Mouse (Mus musculus) cerebellum, adult 2 months (tissue): ENCODE measurements at regions not wholly inside any gene's neighbourhood (a gene's known extent, or its start where the extent isn't known, plus 50 kb on each side); places are given as distances from the start of the nearest gene placed in this dataset.

ENCODE experiments used
- DNase-seq, 2 experiments: peaks; one replicate each; pipeline ENCODE4 v3.0.0; 2021
- H3K27ac ChIP-seq: fragments of 200-500 bp; 2 replicates; pipeline ENCODE4 v1.5.1; 2012; ENCODE audit warnings: low read length, control low read depth, inconsistent platforms; ENCODE audit not compliant: insufficient read depth
- H3K27me3 ChIP-seq: fragments of 200-500 bp; 2 replicates; pipeline ENCODE4 v1.6.1; 2012; ENCODE audit warnings: inconsistent platforms, mild to moderate bottlenecking, low read length, moderate library complexity; ENCODE audit not compliant: control insufficient read depth, insufficient read depth
- H3K4me1 ChIP-seq: fragments of 200-500 bp; 2 replicates; pipeline ENCODE4 v1.6.1; 2011; ENCODE audit warnings: low read length; ENCODE audit not compliant: control insufficient read depth, insufficient read depth
- H3K4me3 ChIP-seq: fragments of 200-500 bp; replicated peaks from 2 replicates; pipeline ENCODE3; 2011; ENCODE audit warnings: mild to moderate bottlenecking, low read depth, low read length, control low read depth; ENCODE audit not compliant: insufficient read depth
- CTCF ChIP-seq: fragments of 200-500 bp; IDR thresholded peaks from 2 replicates; pipeline ENCODE4 v1.5.1; 2011; ENCODE audit warnings: low read depth, mild to moderate bottlenecking, control low read depth, low read length, moderate library complexity, borderline replicate concordance; ENCODE audit not compliant: insufficient read depth
- POLR2A ChIP-seq: fragments of 200-500 bp; IDR thresholded peaks from 2 replicates; pipeline ENCODE4 v1.6.1; 2011; ENCODE audit warnings: low read length, control low read depth, borderline replicate concordance; ENCODE audit not compliant: insufficient read depth
- whole genome bisulfite sequencing: fragments of 180-500 bp; shearing (Covaris S2); methylation state at CpG from one replicate; pipeline ENCODE4 v1.1.7; 2018; 5-methylcytosine and 5-hydroxymethylcytosine counted together

DNA sequence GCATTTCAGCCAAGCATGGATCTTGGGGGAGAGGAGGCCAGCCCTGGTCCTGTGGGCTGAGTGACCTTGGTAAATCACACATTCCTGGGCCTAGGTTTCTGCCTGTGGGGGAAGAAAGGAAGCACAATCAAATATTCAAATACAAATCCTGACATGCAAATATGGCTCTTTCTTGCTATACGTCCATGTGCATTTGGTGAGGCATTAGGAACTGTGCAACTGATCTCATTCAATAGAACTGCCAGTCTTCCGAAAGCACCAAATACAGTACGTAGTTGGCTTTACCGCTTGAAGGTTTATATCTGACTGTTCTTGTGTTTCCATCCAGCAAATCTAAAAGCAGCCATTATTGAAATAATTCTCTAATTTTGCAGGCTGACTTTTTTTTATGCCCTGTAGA lies 278.9 kb downstream of the Sox11 start:
- TF ChIP-seq CTCF (no peak), POLR2A (no peak)
- no peak for DNase-seq
- 97% methylated on average over 4 of the region's 4 CpGs for WGBS
- Histone ChIP-seq H3K27me3 (no peaks in the 10 kb centered on the region; the same call in 1 of the 2 replicates), H3K4me3 (no peak overlapping the region), H3K27ac (no peak overlapping the region), H3K4me1 (no peaks in the 10 kb centered on the region)

DNA sequence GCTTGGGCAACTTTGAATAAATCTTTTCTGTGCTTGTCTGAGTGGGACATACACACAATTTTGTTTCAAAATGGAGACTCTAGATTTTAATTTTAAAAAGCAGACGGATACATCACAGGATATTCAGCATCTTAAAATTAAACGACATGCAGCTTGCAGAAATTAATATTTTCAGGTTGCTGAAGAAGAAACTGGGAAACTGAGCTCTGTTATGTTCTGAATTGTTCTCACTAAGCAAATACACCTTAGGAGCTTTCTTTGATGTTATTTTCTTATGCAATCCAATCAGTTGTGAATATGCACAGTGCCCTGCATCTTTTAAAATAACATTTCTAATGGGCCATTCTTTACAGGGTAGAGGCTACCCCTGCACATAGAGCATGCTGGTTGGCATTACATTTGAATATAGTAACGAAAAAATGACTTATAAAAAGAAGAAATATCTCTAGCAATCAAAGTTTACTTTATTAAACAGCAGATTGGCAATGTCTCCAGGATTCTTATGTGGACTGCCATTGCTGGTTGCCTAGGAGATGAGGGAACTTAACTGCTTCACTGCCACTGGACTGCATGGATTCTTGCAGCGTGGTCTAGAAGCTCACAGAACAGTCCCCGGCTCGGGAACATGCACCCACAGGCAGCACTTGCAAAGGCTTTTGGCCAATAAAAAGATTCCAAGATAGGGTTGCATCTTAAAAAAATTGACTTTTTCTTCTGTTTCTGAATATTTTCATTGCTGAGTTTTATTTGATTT lies 279.7 kb downstream of the Sox11 start:
- H3K27me3 ChIP-seq = no peaks in the 10 kb centered on the region; the same call in 1 of the 2 replicates
- H3K4me1 ChIP-seq = no peaks in the 10 kb centered on the region
- TF ChIP-seq CTCF = no peak
- no peak for TF ChIP-seq POLR2A
- no peak overlapping the region for H3K27ac ChIP-seq
- 77% methylated on average over 6 of the region's 6 CpGs for WGBS
- no peak for DNase-seq
- H3K4me3 ChIP-seq = no peak overlapping the region

DNA sequence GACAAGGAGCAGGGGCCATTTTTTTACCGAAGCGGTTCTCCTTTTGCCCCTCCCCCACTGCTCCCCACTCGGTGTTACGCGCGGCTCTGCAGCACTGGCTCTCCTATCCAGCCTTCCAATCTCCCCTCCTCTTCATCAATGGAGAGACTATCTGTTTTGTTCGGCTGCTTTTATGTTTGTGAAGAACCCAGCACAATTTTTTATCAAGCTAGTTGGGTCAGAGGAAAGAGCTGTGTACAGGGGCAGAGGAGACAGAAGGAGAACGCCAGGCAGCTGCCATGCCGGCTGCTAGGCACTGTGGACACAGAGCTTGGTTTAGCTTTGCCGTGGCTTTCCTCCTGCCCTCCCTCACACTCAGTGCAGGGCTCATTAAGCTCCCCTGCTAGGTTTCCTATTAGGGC lies 280.3 kb downstream of the Sox11 start:
- DNase-seq = peak; percentile 27 to 35
- peak overlapping the region; percentile 49 for H3K4me3 ChIP-seq
- no peaks in the 10 kb centered on the region for H3K4me1 ChIP-seq
- H3K27ac ChIP-seq = no peak overlapping the region
- TF ChIP-seq POLR2A (no peak), CTCF (no peak)
- H3K27me3 ChIP-seq = no peaks in the 10 kb centered on the region; the same call in 1 of the 2 replicates
- 3% methylated on average over 10 of the region's 10 CpGs for WGBS

DNA sequence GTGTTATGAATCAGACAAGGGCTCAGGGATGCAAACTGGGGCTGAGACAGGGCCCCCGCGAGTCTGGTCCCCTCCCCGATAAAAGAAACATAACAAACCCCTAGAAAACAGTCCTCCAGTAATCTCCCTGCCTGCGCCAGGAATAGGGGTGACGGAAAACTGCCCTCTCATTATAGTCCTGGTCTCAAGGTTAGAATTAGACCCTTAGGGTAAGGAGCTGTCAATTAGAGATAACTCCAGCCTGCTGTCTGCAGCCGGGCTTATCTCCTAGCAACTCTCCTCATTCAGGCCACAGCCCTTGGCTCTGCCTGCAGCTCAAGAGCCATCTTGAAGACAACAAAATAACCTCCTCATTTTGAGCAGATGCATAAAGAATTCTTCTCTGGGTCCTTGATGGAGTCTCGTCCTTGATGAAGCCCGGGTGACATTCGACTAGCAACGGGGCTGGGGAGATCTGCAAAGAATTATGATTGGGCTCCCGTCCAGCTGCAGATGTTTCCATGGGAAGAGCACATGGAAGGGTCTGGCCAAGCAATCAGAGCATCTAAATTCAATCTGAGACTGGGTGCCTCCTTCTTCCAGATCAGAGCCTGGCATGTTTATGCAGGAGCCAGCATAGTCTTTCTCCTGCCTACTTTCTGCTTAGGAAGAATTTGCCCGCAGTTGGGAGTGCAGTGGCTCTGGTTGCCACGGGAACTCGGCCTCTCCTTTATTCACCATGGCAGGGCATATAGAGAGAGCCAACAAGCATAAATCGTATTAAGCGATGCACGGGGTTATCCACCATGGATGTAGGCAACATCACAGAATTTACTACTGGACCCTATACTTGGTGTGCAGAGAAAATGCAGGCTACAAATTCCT lies 281.2 kb downstream of the Sox11 start:
- H3K27me3 ChIP-seq = no peaks in the 10 kb centered on the region; the same call in 1 of the 2 replicates
- DNase-seq = no peak
- 49% methylated on average over 17 of the region's 17 CpGs for WGBS
- no peak overlapping the region for H3K27ac ChIP-seq
- H3K4me1 ChIP-seq = no peaks in the 10 kb centered on the region
- no peak overlapping the region for H3K4me3 ChIP-seq
- TF ChIP-seq POLR2A (no peak), CTCF (no peak)

DNA sequence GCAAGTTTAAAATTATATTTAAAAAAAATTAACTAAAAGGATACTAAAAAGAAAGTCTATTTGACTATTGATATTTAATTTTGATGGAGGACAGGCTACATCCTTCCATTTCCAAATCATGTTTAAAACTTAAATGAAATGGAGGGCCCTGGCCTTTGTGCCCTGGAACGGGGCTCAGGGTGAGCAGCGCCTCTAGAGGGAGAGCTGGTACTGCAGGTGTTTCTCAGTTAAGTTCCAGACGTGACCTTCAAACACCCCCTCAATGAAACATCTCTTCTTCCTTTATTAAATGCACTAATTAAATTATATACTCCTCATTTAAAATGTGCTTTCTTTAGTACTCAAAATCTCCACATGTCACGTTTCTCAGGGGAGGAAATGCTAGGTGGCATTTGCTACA lies 282.5 kb downstream of the Sox11 start:
- DNase-seq = peak in 1 of 2 experiments; percentile 18
- no peaks in the 10 kb centered on the region for H3K27me3 ChIP-seq
- H3K4me1 ChIP-seq = no peaks in the 10 kb centered on the region
- no peak overlapping the region for H3K27ac ChIP-seq
- no peak overlapping the region for H3K4me3 ChIP-seq
- WGBS = 46% methylated on average over 4 of the region's 4 CpGs
- peak; percentile 57 for TF ChIP-seq CTCF
- no peak for TF ChIP-seq POLR2A

DNA sequence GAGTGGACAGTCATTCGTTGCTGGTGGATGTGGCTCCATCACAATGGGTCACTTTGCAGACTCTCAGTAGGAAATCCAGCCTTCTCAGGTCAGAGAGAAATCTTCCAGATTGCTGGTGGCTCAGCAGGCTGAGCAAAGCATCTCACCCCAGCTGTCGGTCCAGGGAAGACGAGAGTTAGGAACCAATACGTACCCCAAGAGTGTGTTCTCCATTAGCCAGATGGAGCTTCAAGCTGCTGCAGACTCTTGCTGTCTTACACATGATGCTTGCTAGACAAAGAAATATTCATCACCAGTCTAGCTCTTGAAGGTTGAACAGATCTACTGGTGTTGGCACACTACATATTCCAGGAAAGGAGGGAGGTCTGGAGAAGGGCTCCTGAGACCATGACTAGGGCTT lies 288.0 kb downstream of the Sox11 start:
- DNase-seq = no peak
- Histone ChIP-seq H3K27me3 (no peaks in the 10 kb centered on the region), H3K27ac (no peak overlapping the region), H3K4me1 (no peaks in the 10 kb centered on the region), H3K4me3 (no peak overlapping the region)
- TF ChIP-seq CTCF = no peak
- TF ChIP-seq POLR2A = no peak
- WGBS = 61% methylated on average over 4 of the region's 4 CpGs

DNA sequence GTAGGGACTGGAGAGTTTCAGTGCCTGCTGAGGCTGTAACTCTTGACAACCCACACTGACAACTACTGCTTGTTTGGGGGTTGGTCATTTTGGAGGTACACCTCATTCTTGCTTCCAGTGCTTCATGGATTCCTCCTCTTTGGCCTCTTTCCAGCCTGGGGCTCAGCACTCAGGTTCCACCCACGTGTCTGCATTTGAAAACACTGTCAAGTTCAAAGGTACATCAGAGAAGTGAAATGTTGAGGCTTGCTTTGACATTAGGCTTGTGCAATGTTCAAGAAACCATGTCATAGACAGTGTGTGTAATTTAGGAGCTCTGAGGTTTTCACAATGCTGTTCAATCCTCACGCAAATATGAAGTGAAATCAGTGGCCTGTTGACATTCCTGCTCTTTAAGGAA lies 304.5 kb downstream of the Sox11 start:
- Histone ChIP-seq H3K27me3 (no peaks in the 10 kb centered on the region), H3K27ac (no peak overlapping the region), H3K4me1 (no peaks in the 10 kb centered on the region), H3K4me3 (no peak overlapping the region)
- no peak for DNase-seq
- WGBS = 77% methylated on average over 2 of the region's 2 CpGs
- no peak for TF ChIP-seq POLR2A
- TF ChIP-seq CTCF = no peak

DNA sequence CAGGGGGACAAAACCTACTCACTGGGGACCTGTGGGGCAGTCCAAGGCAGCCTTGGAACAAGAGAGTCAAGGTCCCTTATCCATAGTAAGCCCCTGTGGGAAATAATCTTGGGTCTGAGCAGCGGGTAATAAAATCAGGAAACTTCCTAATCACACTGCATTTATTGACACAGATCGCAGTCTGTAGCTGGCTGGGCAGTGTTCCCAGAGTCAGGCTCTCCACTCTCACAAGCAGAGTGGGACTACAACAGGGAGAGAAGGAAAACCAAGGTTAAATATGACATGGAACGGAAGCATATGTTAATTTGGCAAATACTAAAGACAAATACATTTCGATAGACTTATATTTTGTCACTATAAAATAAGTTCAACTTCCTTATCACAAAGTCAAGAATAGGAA lies 322.6 kb downstream of the Sox11 start:
- Histone ChIP-seq H3K4me1 (no peaks in the 10 kb centered on the region), H3K4me3 (no peak overlapping the region), H3K27ac (no peak overlapping the region), H3K27me3 (no peaks in the 10 kb centered on the region)
- 44% methylated on average over 4 of the region's 4 CpGs for WGBS
- no peak for TF ChIP-seq CTCF
- no peak for TF ChIP-seq POLR2A
- no peak for DNase-seq
